Mouse (Mus musculus) intestine, embryonic 14.5 days (tissue): ENCODE measurements around the gene Sdcbp2. TPM values are rescaled to one million over a fixed set of nuclear protein-coding genes. Genes with fewer than 3 reads are reported as not detected.

Experiments
- ATAC-seq: fragments of 200-750 bp; cut with Nextera tagmentation; replicated peaks from 2 replicates; pipeline ENCODE4 v1.8.0; 2017; ENCODE audit warnings: low read depth, moderate number of reproducible peaks, moderate TSS enrichment, moderate library complexity; ENCODE audit not compliant: low FRiP score, low TSS enrichment
- DNase-seq: peaks from one replicate; pipeline ENCODE4 v3.0.0-alpha.2; 2018; ENCODE audit warnings: low spot score
- H3K27ac ChIP-seq: fragments of 300-500 bp; sonication (generic); 2 replicates; pipeline ENCODE4 v1.5.1; 2014; ENCODE audit warnings: low read depth, mild to moderate bottlenecking, control low read depth
- H3K27me3 ChIP-seq: fragments of 300-500 bp; sonication (generic); replicated peaks from 2 replicates; pipeline ENCODE4 v1.6.1; 2014; ENCODE audit warnings: low read length, control low read depth; ENCODE audit not compliant: control insufficient read depth, insufficient read depth
- H3K36me3 ChIP-seq: fragments of 300-500 bp; sonication (generic); 2 replicates; pipeline ENCODE4 v1.6.1; 2014; ENCODE audit warnings: low read length, control low read depth; ENCODE audit not compliant: control insufficient read depth, insufficient read depth
- H3K4me1 ChIP-seq: fragments of 300-500 bp; sonication (generic); replicated peaks from 2 replicates; pipeline ENCODE4 v1.6.1; 2014; ENCODE audit warnings: low read length, control low read depth, mixed read lengths; ENCODE audit not compliant: control insufficient read depth, insufficient read depth
- H3K4me2 ChIP-seq: fragments of 300-500 bp; sonication (generic); 2 replicates; pipeline ENCODE4 v1.6.1; 2014; ENCODE audit warnings: low read length
- H3K4me3 ChIP-seq: fragments of 300-500 bp; sonication (generic); 2 replicates; pipeline ENCODE4 v1.5.1; 2014; ENCODE audit warnings: low read depth, low read length, control low read depth, mixed read lengths
- H3K9ac ChIP-seq: fragments of 300-500 bp; sonication (generic); 2 replicates; pipeline ENCODE4 v1.6.1; 2014; ENCODE audit warnings: mild to moderate bottlenecking, low read length
- H3K9me3 ChIP-seq: fragments of 300-500 bp; sonication (generic); 2 replicates; pipeline ENCODE4 v1.6.1; 2016; ENCODE audit warnings: low read length, control low read depth; ENCODE audit not compliant: control insufficient read depth
- WGBS: fragments of 180-500 bp; shearing (Covaris S2); extraction: QIAGEN DNeasy Blood & Tissue Kit; methylation state at CpG from one replicate; pipeline ENCODE4 v1.1.7; 2014; 5-methylcytosine and 5-hydroxymethylcytosine counted together
- polyA plus RNA-seq: library from polyadenylated mRNA; unstranded; fragments of >200 nt; fragmentation: Nextera tagmentation; extraction: Ambion mirVana; gene quantifications from 2 replicates; pipeline ENCODE4 v1.2.1, GENCODE M21; 2014

Gene Sdcbp2
- polyA plus RNA-seq, 1 experiment from 2014 or later = 9.5 TPM

DNA sequence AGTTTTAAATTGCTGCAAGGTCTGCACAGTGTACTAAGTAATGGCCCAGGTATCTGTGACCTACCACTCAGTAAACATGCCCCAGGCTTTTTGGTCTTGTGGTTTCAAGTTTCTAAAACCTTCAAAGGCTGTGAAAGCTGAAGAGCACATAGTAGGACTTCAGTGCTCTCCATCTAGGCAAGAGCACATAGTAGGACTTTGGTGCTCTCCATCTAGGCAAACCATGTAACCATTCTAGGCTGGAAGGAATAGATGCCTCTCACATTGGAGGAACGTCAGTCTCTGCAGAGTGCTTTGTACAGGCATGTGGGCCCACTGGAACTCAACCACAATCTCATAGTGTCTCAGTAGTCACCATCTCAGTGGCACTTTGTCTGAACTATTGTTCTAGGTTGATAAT, 8.4 kb upstream of the Sdcbp2 start:
- no peak for ATAC-seq
- no peak overlapping the region for H3K4me2 ChIP-seq
- H3K4me3 ChIP-seq = no peak overlapping the region
- H3K27ac ChIP-seq = no peak overlapping the region
- WGBS = 88% methylated on average over 1 of the region's 1 CpGs
- H3K4me1 ChIP-seq = no peaks in the 10 kb centered on the region
- peaks cover 59% of the 10 kb centered on the region for H3K36me3 ChIP-seq
- no peaks in the 10 kb centered on the region for H3K27me3 ChIP-seq
- no peaks in the 10 kb centered on the region for H3K9me3 ChIP-seq
- no peak overlapping the region for H3K9ac ChIP-seq
- DNase-seq = no peak

DNA sequence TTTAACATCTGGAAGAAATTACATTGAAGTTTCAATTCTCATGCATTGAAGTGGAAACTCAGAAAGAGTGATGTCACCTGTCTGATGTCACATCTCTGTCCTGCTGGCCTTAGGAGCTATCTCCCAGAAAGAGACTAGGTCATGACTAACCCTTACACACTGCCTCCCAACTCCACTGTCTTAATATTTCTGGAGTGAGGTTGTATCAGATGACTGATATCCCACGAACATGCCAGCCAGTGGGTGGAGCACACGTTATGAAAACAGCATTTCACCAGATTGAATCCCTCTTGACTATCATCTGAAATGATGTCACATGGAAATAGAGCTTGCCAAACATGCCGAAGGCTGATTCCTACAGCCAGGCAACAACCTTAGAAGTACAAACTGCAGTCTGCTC, 7.4 kb upstream of the Sdcbp2 start:
- ATAC-seq (no peak), DNase-seq (no peak)
- Histone ChIP-seq H3K27ac (no peak overlapping the region), H3K9ac (no peak overlapping the region), H3K4me1 (no peaks in the 10 kb centered on the region), H3K4me3 (no peak overlapping the region), H3K36me3 (peaks cover 49% of the 10 kb centered on the region), H3K4me2 (no peak overlapping the region), H3K27me3 (no peaks in the 10 kb centered on the region), H3K9me3 (no peaks in the 10 kb centered on the region)
- WGBS = 71% methylated on average over 3 of the region's 3 CpGs

DNA sequence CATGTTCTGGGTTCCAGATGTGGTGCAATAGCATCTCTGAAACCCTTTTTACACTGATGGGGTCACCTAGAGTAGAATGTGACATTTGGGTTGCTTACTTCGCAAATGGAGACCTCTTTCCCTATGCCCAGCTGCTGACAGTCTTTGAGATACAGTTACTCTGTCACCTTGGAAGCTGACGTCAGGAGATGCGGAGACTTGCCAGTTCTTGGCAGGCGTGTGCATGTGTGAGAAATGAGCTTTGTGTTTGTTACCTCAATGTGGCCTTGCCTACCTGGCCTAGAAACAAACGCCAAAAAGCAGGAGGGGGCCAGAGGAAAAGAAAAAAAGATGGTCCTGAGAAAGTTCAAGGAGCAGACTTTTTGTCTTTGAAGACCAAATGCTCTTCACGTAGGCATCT, 5.6 kb upstream of the Sdcbp2 start:
- 80% methylated on average over 6 of the region's 6 CpGs for WGBS
- Histone ChIP-seq H3K9ac (no peak overlapping the region), H3K4me3 (no peak overlapping the region), H3K4me2 (no peak overlapping the region), H3K9me3 (no peaks in the 10 kb centered on the region), H3K4me1 (no peaks in the 10 kb centered on the region), H3K27me3 (no peaks in the 10 kb centered on the region), H3K27ac (no peak overlapping the region), H3K36me3 (peaks cover 30% of the 10 kb centered on the region)
- ATAC-seq = no peak
- DNase-seq = no peak

DNA sequence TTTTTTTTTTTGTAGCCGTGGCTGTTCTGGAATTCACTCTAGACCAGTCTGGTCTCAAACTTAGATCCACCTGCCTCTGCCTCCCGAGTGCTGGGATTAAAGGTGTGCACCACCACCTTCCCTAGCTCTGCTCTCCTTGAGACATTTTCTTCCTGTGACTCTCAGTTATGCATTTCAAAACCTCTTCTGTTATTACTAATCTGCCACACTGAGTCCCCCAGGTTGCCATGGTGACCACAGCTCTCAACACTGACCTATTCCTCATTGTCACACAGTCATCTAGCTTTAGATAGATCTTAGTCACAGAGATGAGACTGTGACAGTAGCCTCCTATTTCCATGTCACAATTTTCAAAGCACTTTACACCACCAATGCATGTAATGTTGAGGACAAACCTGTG, 3.0 kb upstream of the Sdcbp2 start:
- no peak overlapping the region for H3K4me3 ChIP-seq
- DNase-seq (no peak), ATAC-seq (no peak)

DNA sequence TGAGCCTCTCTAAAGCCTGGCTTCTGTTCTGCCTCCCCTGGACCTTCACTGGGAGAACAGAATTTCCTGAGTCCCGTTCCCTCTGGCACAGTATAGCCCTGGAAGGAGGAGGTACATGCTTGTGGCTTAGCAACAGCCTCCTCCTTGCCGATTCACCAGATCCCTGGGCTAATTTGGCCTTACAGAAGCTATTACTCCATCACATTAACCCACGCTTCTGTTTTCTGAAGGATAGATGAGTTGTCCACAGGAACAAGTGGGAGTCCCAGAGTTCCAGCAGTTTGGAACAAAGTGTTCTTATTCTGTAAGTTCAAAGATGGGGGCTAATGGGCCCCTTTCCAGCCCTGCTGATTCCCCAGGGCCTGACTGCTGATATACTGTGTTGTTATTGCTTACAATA, 1.2 kb downstream of the Sdcbp2 start:
- no peak overlapping the region for H3K9ac ChIP-seq
- H3K27me3 ChIP-seq = no peaks in the 10 kb centered on the region
- no peak overlapping the region for H3K4me2 ChIP-seq
- WGBS = 75% methylated on average over 3 of the region's 3 CpGs
- H3K36me3 ChIP-seq = no peaks in the 10 kb centered on the region
- H3K27ac ChIP-seq = no peak overlapping the region
- H3K4me3 ChIP-seq = no peak overlapping the region
- peaks cover 8% of the 10 kb centered on the region for H3K4me1 ChIP-seq
- DNase-seq (no peak), ATAC-seq (no peak)
- H3K9me3 ChIP-seq = no peaks in the 10 kb centered on the region

More for the DNA sequence above, 3.0 kb upstream of the Sdcbp2 start:
- no peak overlapping the region for H3K9ac ChIP-seq
- no peak overlapping the region for H3K27ac ChIP-seq
- H3K27me3 ChIP-seq = no peaks in the 10 kb centered on the region
- H3K9me3 ChIP-seq = no peaks in the 10 kb centered on the region
- H3K36me3 ChIP-seq = peaks cover 8% of the 10 kb centered on the region
- H3K4me2 ChIP-seq = no peak overlapping the region
- 83% methylated on average over 2 of the region's 2 CpGs for WGBS
- H3K4me1 ChIP-seq = no peaks in the 10 kb centered on the region

DNA sequence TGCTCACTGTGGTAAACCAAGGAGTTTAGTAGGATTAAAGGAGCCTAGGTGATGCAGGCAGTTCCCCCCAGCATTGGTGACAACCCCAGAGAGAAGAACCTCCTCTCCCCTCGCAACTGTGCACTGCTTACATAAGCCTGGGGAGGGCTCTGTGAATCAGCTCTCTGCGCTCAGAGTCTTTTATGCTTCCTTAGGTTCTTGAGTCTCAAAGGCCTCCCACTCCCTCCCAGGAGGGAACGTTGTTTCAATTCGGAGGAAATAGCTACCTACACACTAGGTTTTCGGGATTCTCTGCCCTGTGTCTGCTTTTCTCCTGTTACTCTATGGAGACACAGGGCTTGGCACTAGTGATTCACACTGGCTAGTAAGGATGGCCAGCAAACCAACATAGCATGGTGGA, 2.2 kb downstream of the Sdcbp2 start:
- H3K4me3 ChIP-seq = no peak overlapping the region
- H3K9ac ChIP-seq = no peak overlapping the region
- no peaks in the 10 kb centered on the region for H3K9me3 ChIP-seq
- H3K27ac ChIP-seq = no peak overlapping the region
- H3K27me3 ChIP-seq = no peaks in the 10 kb centered on the region
- 71% methylated on average over 5 of the region's 5 CpGs for WGBS
- DNase-seq (no peak), ATAC-seq (no peak)
- no peaks in the 10 kb centered on the region for H3K36me3 ChIP-seq
- H3K4me2 ChIP-seq = no peak overlapping the region
- H3K4me1 ChIP-seq = peaks cover 8% of the 10 kb centered on the region

DNA sequence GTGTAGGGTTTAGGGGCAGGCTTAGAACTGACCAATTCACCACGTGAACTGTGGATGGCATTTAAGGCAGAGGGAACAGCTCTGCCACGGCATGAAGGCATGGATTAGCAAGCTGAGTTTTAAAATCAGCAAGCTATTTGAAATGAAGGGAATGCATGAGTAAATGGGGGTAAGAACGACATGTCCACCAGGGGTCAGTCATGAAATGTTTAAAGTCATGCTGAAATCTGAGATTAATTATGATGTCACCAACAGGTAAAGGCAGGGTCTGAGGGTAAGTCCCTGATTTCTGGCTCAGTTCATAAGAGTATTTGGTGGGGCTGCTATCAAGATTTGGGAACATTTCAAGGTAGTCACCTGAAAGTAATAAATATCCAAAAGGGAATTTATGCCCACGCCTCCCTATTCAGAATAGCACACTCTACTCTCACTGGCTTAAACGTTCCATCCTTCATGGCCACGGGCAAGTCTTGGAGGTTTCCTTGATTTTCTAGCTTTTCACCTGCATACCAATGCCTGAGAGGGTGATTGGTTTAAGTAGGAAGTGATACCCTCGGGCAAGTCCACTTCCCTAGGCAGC, 2.8 kb downstream of the Sdcbp2 start:
- peaks cover 8% of the 10 kb centered on the region for H3K4me1 ChIP-seq
- H3K9ac ChIP-seq = peak overlapping the region; percentile 54
- ATAC-seq (no peak; the same call in 1 of the 2 replicates), DNase-seq (peak; percentile 59)
- H3K27ac ChIP-seq = peak overlapping the region; percentile 81
- H3K36me3 ChIP-seq = no peaks in the 10 kb centered on the region
- peak overlapping the region; percentile 78 for H3K4me2 ChIP-seq
- H3K4me3 ChIP-seq = peak overlapping the region; percentile 40
- H3K27me3 ChIP-seq = no peaks in the 10 kb centered on the region
- WGBS = 31% methylated on average over 7 of the region's 7 CpGs
- no peaks in the 10 kb centered on the region for H3K9me3 ChIP-seq

DNA sequence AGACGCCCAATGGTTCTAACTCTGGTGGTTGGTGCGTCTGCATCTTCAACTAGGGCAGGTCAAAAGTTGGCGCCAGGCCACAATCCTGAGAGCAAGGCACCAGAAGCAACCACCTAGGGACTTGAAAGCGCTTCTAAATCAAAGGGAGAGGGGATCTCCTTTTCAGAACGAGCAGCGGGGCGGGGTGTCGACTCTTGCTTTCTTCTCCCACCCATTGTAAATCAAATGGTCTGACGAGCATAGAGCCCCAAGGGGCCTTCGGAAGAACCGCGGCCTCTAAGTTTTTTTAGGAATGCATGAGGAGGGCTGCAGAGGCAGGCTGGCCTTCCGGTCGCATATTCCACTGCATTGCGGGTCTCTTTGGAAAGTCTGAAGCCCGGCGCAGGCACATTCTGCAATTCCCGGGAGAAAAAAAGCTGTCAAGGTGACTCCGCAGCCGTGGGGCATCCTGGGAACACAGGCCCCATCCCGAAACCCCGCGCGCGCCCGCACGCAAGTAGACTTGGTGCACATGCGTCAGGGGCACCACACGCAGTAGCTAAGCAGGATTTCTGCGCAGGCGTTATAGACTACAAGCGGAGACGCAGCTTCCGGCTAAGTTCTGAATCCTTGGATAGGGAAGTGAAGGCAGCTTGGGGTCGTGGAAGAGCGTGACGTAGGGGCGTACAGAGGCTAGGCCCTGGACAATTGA, 3.4 kb downstream of the Sdcbp2 start:
- H3K27ac ChIP-seq = peak overlapping the region; percentile 81
- peak overlapping the region; percentile 54 for H3K9ac ChIP-seq
- peak; percentile 87 for DNase-seq
- peak overlapping the region; percentile 40 for H3K4me3 ChIP-seq
- H3K4me1 ChIP-seq = peaks cover 8% of the 10 kb centered on the region
- WGBS = 2% methylated on average over 38 of the region's 38 CpGs
- peak overlapping the region; percentile 78 for H3K4me2 ChIP-seq
- ATAC-seq = peak; percentile 81
- H3K36me3 ChIP-seq = no peaks in the 10 kb centered on the region
- no peaks in the 10 kb centered on the region for H3K27me3 ChIP-seq
- no peaks in the 10 kb centered on the region for H3K9me3 ChIP-seq

DNA sequence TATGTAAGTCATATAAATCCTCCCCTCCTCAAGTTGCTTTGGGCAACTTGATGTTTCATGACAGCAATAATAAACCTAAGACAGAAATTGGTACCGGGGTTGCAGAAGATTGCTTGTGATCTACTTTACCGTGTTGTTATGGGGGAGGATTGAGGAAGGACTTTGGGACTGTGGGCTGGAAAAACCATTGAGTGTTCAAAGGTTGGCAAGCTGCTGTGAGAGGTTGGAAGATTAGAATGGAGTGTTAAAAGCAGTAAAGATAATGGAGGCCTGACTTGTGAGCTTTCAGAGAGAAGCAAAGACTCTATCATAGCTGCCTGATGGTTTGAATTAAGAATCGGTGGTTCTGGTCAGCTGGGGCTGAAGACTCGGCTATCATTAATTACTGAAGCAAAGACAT, 6.8 kb downstream of the Sdcbp2 start:
- no peak overlapping the region for H3K9ac ChIP-seq
- no peak overlapping the region for H3K27ac ChIP-seq
- no peak overlapping the region for H3K4me3 ChIP-seq
- ATAC-seq (no peak), DNase-seq (no peak)
- H3K36me3 ChIP-seq = no peaks in the 10 kb centered on the region
- H3K27me3 ChIP-seq = no peaks in the 10 kb centered on the region
- peaks cover 8% of the 10 kb centered on the region for H3K4me1 ChIP-seq
- H3K4me2 ChIP-seq = no peak overlapping the region
- no peaks in the 10 kb centered on the region for H3K9me3 ChIP-seq
- WGBS = 79% methylated on average over 4 of the region's 4 CpGs
